Mouse (Mus musculus) limb, embryonic 15.5 days (tissue): ENCODE data around the gene Slc6a16. TPM values are rescaled to one million over a fixed set of nuclear protein-coding genes. Genes with fewer than 3 reads are reported as not detected.

Experiments
- ATAC-seq: fragments of 200-750 bp; cut with Nextera tagmentation; 2 replicates; pipeline ENCODE4 v1.8.0; 2017; ENCODE audit warnings: low read depth, moderate TSS enrichment; ENCODE audit not compliant: insufficient number of reproducible peaks, low FRiP score, low TSS enrichment
- H3K27ac ChIP-seq: fragments of 300-500 bp; sonication (generic); 2 replicates; pipeline ENCODE4 v1.5.1; 2015; ENCODE audit warnings: moderate library complexity, mild to moderate bottlenecking, inconsistent platforms
- H3K27me3 ChIP-seq: fragments of 300-500 bp; sonication (generic); 2 replicates; pipeline ENCODE4 v1.6.1; 2015; ENCODE audit warnings: inconsistent platforms
- H3K36me3 ChIP-seq: fragments of 300-500 bp; sonication (generic); 2 replicates; pipeline ENCODE4 v1.6.1; 2015; ENCODE audit warnings: inconsistent platforms
- H3K4me1 ChIP-seq: fragments of 300-500 bp; sonication (generic); 2 replicates; pipeline ENCODE4 v1.6.1; 2015; ENCODE audit warnings: inconsistent platforms
- H3K4me2 ChIP-seq: fragments of 300-500 bp; sonication (generic); 2 replicates; pipeline ENCODE4 v1.6.1; 2015; ENCODE audit warnings: mild to moderate bottlenecking, inconsistent platforms
- H3K4me3 ChIP-seq: fragments of 300-500 bp; sonication (generic); 2 replicates; pipeline ENCODE4 v1.5.1; 2015; ENCODE audit warnings: mild to moderate bottlenecking, inconsistent platforms
- H3K9ac ChIP-seq: fragments of 300-500 bp; sonication (generic); 2 replicates; pipeline ENCODE4 v1.6.1; 2015; ENCODE audit warnings: inconsistent platforms
- H3K9me3 ChIP-seq: fragments of 300-500 bp; sonication (generic); 2 replicates; pipeline ENCODE4 v1.6.1; 2016; ENCODE audit warnings: inconsistent platforms
- WGBS: fragments of 180-500 bp; shearing (Covaris S2); methylation state at CpG from one replicate; pipeline ENCODE4 v1.1.7; 2015; 5-methylcytosine and 5-hydroxymethylcytosine counted together
- polyA plus RNA-seq: library from polyadenylated mRNA; unstranded; fragments of >200 nt; fragmentation: Nextera tagmentation; extraction: Ambion mirVana; gene quantifications from 2 replicates; pipeline ENCODE4 v1.2.1, GENCODE M21; 2015

The Slc6a16 gene
- polyA plus RNA-seq, 1 experiment from 2014 or later: not detected

- Histone ChIP-seq H3K4me2 (no peak overlapping the region), H3K4me1 (no peaks in the 10 kb centered on the region), H3K9ac (no peak overlapping the region), H3K9me3 (no peaks in the 10 kb centered on the region), H3K36me3 (peaks cover 96% of the 10 kb centered on the region), H3K4me3 (no peak overlapping the region), H3K27ac (no peak overlapping the region), H3K27me3 (no peaks in the 10 kb centered on the region)
- no peak for ATAC-seq
- WGBS: 87% methylated on average over 7 of the region's 7 CpGs
Observed at GRCm38 (mm10) chr7:45224826-45225225, 16.1 kb upstream of the Slc6a16 start.

- Histone ChIP-seq H3K9me3 (no peaks in the 10 kb centered on the region), H3K27me3 (no peaks in the 10 kb centered on the region), H3K4me3 (no peak overlapping the region), H3K27ac (no peak overlapping the region), H3K4me1 (no peaks in the 10 kb centered on the region; the same call in 1 of the 2 replicates), H3K9ac (no peak overlapping the region), H3K36me3 (peaks cover 88% of the 10 kb centered on the region), H3K4me2 (no peak overlapping the region)
- no peak for ATAC-seq
- 88% methylated on average over 5 of the region's 5 CpGs for WGBS
Observed at GRCm38 (mm10) chr7:45226421-45226820, 14.5 kb upstream of the Slc6a16 start.

GRCm38 (mm10) chr7:45228548-45228947, 12.3 kb upstream of the Slc6a16 start:
- no peaks in the 10 kb centered on the region for H3K27me3 ChIP-seq
- 94% methylated on average over 18 of the region's 18 CpGs for WGBS
- peaks cover 6% of the 10 kb centered on the region for H3K4me1 ChIP-seq
- H3K9me3 ChIP-seq: no peaks in the 10 kb centered on the region
- H3K4me3 ChIP-seq: no peak overlapping the region
- no peak overlapping the region for H3K27ac ChIP-seq
- no peak for ATAC-seq
- H3K4me2 ChIP-seq: no peak overlapping the region
- peaks cover 86% of the 10 kb centered on the region for H3K36me3 ChIP-seq
- no peak overlapping the region for H3K9ac ChIP-seq

- Histone ChIP-seq H3K9ac (no peak overlapping the region), H3K36me3 (peaks cover 85% of the 10 kb centered on the region), H3K27me3 (no peaks in the 10 kb centered on the region), H3K4me3 (no peak overlapping the region), H3K9me3 (no peaks in the 10 kb centered on the region), H3K4me1 (peaks cover 11% of the 10 kb centered on the region), H3K4me2 (no peak overlapping the region), H3K27ac (no peak overlapping the region)
- ATAC-seq: no peak
- WGBS: 94% methylated on average over 8 of the region's 8 CpGs
Observed at GRCm38 (mm10) chr7:45229046-45229445, 11.8 kb upstream of the Slc6a16 start.

GRCm38 (mm10) chr7:45229459-45230203, 11.3 kb upstream of the Slc6a16 start:
- Histone ChIP-seq H3K9me3 (no peaks in the 10 kb centered on the region), H3K27me3 (no peaks in the 10 kb centered on the region), H3K27ac (no peak overlapping the region), H3K36me3 (peaks cover 83% of the 10 kb centered on the region), H3K9ac (no peak overlapping the region), H3K4me3 (no peak overlapping the region), H3K4me1 (peaks cover 17% of the 10 kb centered on the region), H3K4me2 (no peak overlapping the region)
- ATAC-seq: no peak
- WGBS: 89% methylated on average over 7 of the region's 7 CpGs

GRCm38 (mm10) chr7:45231192-45231591, 9.7 kb upstream of the Slc6a16 start:
- ATAC-seq: no peak
- Histone ChIP-seq H3K4me3 (no peak overlapping the region), H3K36me3 (peaks cover 67% of the 10 kb centered on the region), H3K27me3 (no peaks in the 10 kb centered on the region), H3K4me1 (peaks cover 32% of the 10 kb centered on the region), H3K27ac (no peak overlapping the region), H3K9me3 (no peaks in the 10 kb centered on the region), H3K9ac (no peak overlapping the region), H3K4me2 (no peak overlapping the region)
- WGBS: 91% methylated on average over 12 of the region's 12 CpGs

GRCm38 (mm10) chr7:45231941-45232340, 8.9 kb upstream of the Slc6a16 start:
- Histone ChIP-seq H3K27me3 (no peaks in the 10 kb centered on the region), H3K4me1 (peaks cover 32% of the 10 kb centered on the region), H3K4me3 (no peak overlapping the region), H3K36me3 (peaks cover 60% of the 10 kb centered on the region), H3K4me2 (no peak overlapping the region), H3K27ac (no peak overlapping the region), H3K9me3 (no peaks in the 10 kb centered on the region), H3K9ac (no peak overlapping the region)
- no peak for ATAC-seq
- WGBS: 83% methylated on average over 11 of the region's 11 CpGs

- Histone ChIP-seq H3K27ac (no peak overlapping the region), H3K4me3 (no peak overlapping the region), H3K9me3 (no peaks in the 10 kb centered on the region), H3K4me1 (peaks cover 32% of the 10 kb centered on the region), H3K36me3 (peaks cover 53% of the 10 kb centered on the region), H3K4me2 (no peak overlapping the region), H3K27me3 (no peaks in the 10 kb centered on the region), H3K9ac (no peak overlapping the region)
- no peak for ATAC-seq
- WGBS: 61% methylated on average over 13 of the region's 13 CpGs
Observed at GRCm38 (mm10) chr7:45232716-45233465, 8.0 kb upstream of the Slc6a16 start.

GRCm38 (mm10) chr7:45233580-45234332, 7.1 kb upstream of the Slc6a16 start:
- Histone ChIP-seq H3K27ac (peak overlapping the region; percentile 44; the same call in 1 of the 2 replicates), H3K9ac (peak overlapping the region; percentile 14; the same call in 1 of the 2 replicates), H3K27me3 (0 out of 2 replicates have a peak, but pooled peaks cover under 1% of the 10 kb centered on the region), H3K4me2 (peak overlapping the region; percentile 50), H3K4me3 (0 out of 2 replicates have a peak overlapping the region, but pooled peaks have one; percentile 30), H3K9me3 (no peaks in the 10 kb centered on the region), H3K4me1 (peaks cover 32% of the 10 kb centered on the region), H3K36me3 (peaks cover 44% of the 10 kb centered on the region)
- 30% methylated on average over 20 of the region's 20 CpGs for WGBS
- ATAC-seq: no peak

GRCm38 (mm10) chr7:45234333-45234841, 6.5 kb upstream of the Slc6a16 start:
- Histone ChIP-seq H3K27ac (0 out of 2 replicates have a peak overlapping the region, but pooled peaks have one; percentile 44), H3K9ac (peak overlapping the region; percentile 14; the same call in 1 of the 2 replicates), H3K4me2 (peak overlapping the region; percentile 50), H3K9me3 (no peaks in the 10 kb centered on the region), H3K4me1 (peaks cover 32% of the 10 kb centered on the region), H3K27me3 (0 out of 2 replicates have a peak, but pooled peaks cover 6% of the 10 kb centered on the region), H3K36me3 (peaks cover 38% of the 10 kb centered on the region), H3K4me3 (peak overlapping the region; percentile 30)
- ATAC-seq: no peak
- WGBS: 10% methylated on average over 29 of the region's 29 CpGs

- Histone ChIP-seq H3K4me1 (peaks cover 32% of the 10 kb centered on the region), H3K9ac (0 out of 2 replicates have a peak overlapping the region, but pooled peaks have one; percentile 31), H3K4me2 (peak overlapping the region; percentile 50), H3K27me3 (0 out of 2 replicates have a peak, but pooled peaks cover 8% of the 10 kb centered on the region), H3K27ac (peak overlapping the region; percentile 44; the same call in 1 of the 2 replicates), H3K4me3 (peak overlapping the region; percentile 30), H3K9me3 (no peaks in the 10 kb centered on the region), H3K36me3 (peaks cover 32% of the 10 kb centered on the region)
- ATAC-seq: peak; percentile 81
- WGBS: 6% methylated on average over 21 of the region's 21 CpGs
Observed at GRCm38 (mm10) chr7:45234922-45235571, 5.8 kb upstream of the Slc6a16 start.
